Mouse (Mus musculus): ENCODE data around the gene Gm8765. TPM values are rescaled to one million over a fixed set of nuclear protein-coding genes. Genes with fewer than 3 reads are reported as not detected.
"Not testable (repeated sequence)": the region's sequence is repeated elsewhere in the genome, so short reads cannot be mapped to it uniquely, and the experiment has no call there.

Gm8765 gene
- polyA plus RNA-seq (2012; rRNA removed): not detected in 2 replicates

DNA sequence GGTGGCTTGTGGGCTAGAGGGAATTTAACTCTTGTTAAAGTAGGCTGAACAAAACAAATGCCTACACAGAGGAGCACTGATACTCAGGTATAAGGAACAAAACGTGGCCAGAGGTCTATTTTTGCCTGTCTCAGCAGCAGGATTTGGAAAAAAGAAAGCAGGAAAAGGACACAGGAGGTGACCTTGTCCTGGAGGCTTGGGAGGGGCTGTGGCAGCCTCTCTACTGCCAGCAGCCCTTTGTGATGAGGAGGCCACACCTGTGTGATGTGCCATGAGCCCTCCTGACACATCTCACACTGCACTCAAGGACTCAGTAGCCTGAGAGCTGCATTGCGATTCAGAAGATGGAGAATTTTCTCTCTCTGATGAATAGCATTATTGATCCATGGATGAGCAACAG, at the start of gene Gm8765:
TSS of gene Gm8765 (plus strand) at position 301 of the 400 bp plus-strand sequence.
- WGBS: 10% methylated on average over 1 of the region's 2 CpGs
- DNase-seq (ENCODE audit: low read depth, low spot score): not testable (repeated sequence)

DNA sequence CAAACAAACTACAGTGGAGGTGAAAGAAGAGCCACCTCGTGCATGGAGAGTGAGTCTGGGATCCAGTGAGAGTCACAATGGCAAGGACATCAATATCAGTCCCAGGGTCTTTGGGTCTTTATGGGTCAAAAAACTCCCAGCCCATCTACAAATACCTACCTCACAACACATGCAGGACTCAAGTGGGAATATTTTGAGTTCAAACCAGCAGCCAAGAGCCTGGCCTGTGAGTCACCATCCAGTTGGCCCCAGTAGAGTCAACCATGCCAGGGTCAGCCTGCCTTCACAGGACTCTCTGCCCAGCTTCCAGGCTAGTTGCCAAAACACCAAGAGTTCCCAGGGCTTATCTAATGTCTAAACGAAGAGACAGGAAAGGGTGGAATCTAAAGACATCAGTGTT, 49.3 kb upstream of the Gm8765 start:
- WGBS: 68% methylated on average over 2 of the region's 2 CpGs
- DNase-seq (ENCODE audit: low read depth, low spot score): not testable (repeated sequence)

- not testable (repeated sequence) for DNase-seq (ENCODE audit: low read depth, low spot score)
These were observed 52.2 kb downstream of the Gm8765 start for GRCm38 (mm10) chr13:50750282-50750681.

- DNase-seq (ENCODE audit: low read depth, low spot score): no peak
- WGBS: 81% methylated on average over 2 of the region's 2 CpGs
These were observed 53.6 kb downstream of the Gm8765 start for GRCm38 (mm10) chr13:50751732-50752131.

GRCm38 (mm10) chr13:50752961-50753360, 54.8 kb downstream of the Gm8765 start:
- DNase-seq (ENCODE audit: low read depth, low spot score): not testable (repeated sequence)

Other genes with a start within 250 kb of the Gm8765 start
- gene Nutm2, start 231.0 kb upstream of the Gm8765 start, polyA plus RNA-seq (2012; rRNA removed): not detected in 2 replicates
- not detected in 2 replicates for gene Gm904, start 55.1 kb upstream of the Gm8765 start, polyA plus RNA-seq (2012; rRNA removed)